Mouse (Mus musculus) MEL (cell line): ENCODE measurements at regions not wholly inside any gene's neighbourhood (a gene's known extent, or its start where the extent isn't known, plus 50 kb on each side); places are given as distances from the start of the nearest gene placed in this dataset.

ENCODE experiments used
- BHLHE40 ChIP-seq: IDR thresholded peaks from 2 replicates; pipeline ENCODE4 v1.6.1; 2012; ENCODE audit warnings: low read depth, mild to moderate bottlenecking, inconsistent platforms, low read length, improper control_type of control experiment, borderline replicate concordance
- CHD2 ChIP-seq: IDR thresholded peaks from 2 replicates; pipeline ENCODE4 v1.6.1; 2011; ENCODE audit warnings: low read length, improper control_type of control experiment
- CTCF ChIP-seq, 3 experiments: IDR thresholded peaks in 2 of 3; conservative IDR thresholded peaks in 1 of 3; 2 replicates each; pipeline ENCODE4 v1.5.1; 2011 to 2012; ENCODE audit warnings: low read length in 3 of 3, low read depth in 2 of 3, mild to moderate bottlenecking in 2 of 3, improper control_type of control experiment in 1 of 3, inconsistent platforms in 1 of 3, mixed read lengths in 1 of 3, moderate library complexity in 1 of 3; ENCODE audit not compliant: control insufficient read depth in 1 of 3, insufficient read depth in 1 of 3, poor library complexity in 1 of 3, severe bottlenecking in 1 of 3
- JUND ChIP-seq: IDR thresholded peaks from 2 replicates; pipeline ENCODE4 v1.6.1; 2011; ENCODE audit warnings: low read depth, mild to moderate bottlenecking, improper control_type of control experiment, low read length
- MAFK ChIP-seq: IDR thresholded peaks from 2 replicates; pipeline ENCODE4 v1.6.1; 2011; ENCODE audit warnings: low read depth, mild to moderate bottlenecking, low read length, improper control_type of control experiment, borderline replicate concordance
- POLR2A ChIP-seq, 2 experiments: IDR thresholded peaks; 2 replicates each; pipeline ENCODE4 v1.6.1; 2011 to 2012; ENCODE audit warnings: low read length in 2 of 2, mild to moderate bottlenecking in 2 of 2, control low read depth in 1 of 2, improper control_type of control experiment in 1 of 2, low read depth in 1 of 2, moderate library complexity in 1 of 2; ENCODE audit not compliant: control insufficient read depth in 1 of 2, insufficient read depth in 1 of 2, poor library complexity in 1 of 2
- POLR2AphosphoS5 ChIP-seq: IDR thresholded peaks from 2 replicates; pipeline ENCODE4 v1.6.1; 2012; ENCODE audit warnings: low read depth, borderline replicate concordance, mild to moderate bottlenecking, inconsistent platforms, low read length, moderate library complexity, mixed read lengths
- SIN3A ChIP-seq: IDR thresholded peaks from 2 replicates; pipeline ENCODE4 v1.6.1; 2012; ENCODE audit warnings: low read length, improper control_type of control experiment, inconsistent platforms
- TAL1 ChIP-seq: IDR thresholded peaks from 2 replicates; pipeline ENCODE4 v1.6.1; 2012; ENCODE audit warnings: mild to moderate bottlenecking, inconsistent platforms, low read length, moderate library complexity, mixed read lengths
- TBP ChIP-seq: IDR thresholded peaks from 2 replicates; pipeline ENCODE4 v1.8.0; 2011; ENCODE audit warnings: low read depth, low read length, improper control_type of control experiment
- USF1 ChIP-seq: IDR thresholded peaks from 2 replicates; pipeline ENCODE4 v1.6.1; 2014; ENCODE audit warnings: low read depth, mild to moderate bottlenecking, inconsistent platforms, low read length, improper control_type of control experiment, moderate library complexity

DNA sequence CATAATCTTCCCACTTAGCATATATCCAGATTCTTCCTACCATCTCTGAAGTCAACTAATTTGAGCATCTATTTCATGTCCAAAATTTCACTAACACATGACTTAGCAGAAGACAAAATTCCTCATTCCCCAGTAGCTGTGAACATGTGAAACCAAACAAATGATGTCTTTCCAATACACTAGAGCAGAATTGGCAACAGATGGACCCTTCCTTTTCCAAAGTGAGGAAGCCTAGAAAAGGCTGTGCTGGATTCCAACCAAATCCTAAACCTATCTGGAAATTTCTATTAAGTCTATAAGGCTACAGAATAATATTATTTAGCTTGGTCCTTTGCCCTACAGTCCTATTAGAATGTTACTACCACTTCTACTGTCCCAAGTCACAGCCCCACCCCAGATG lies 253.3 kb downstream of the Olfm4 start:
- TF ChIP-seq TBP: no peak
- no peak for TF ChIP-seq POLR2AphosphoS5
- no peak for TF ChIP-seq POLR2A (IDR thresholded peaks at IDR 0.05; ENCODE audit: control insufficient read depth in 1 of 2, insufficient read depth in 1 of 2, low read depth in 1 of 2, low read length in 2 of 2, poor library complexity in 1 of 2)
- TF ChIP-seq CTCF (IDR thresholded peaks at IDR 0.05 in 2 of 3, conservative IDR thresholded peaks at IDR 0.05 in 1 of 3; ENCODE audit: control insufficient read depth in 1 of 3, insufficient read depth in 1 of 3, low read depth in 2 of 3, low read length in 3 of 3, poor library complexity in 1 of 3, severe bottlenecking in 1 of 3): no peak
- TF ChIP-seq SIN3A: no peak
- TF ChIP-seq USF1: no peak
- no peak for TF ChIP-seq MAFK
- TF ChIP-seq BHLHE40: no peak
- no peak for TF ChIP-seq JUND
- TF ChIP-seq CHD2: no peak
- no peak for TF ChIP-seq TAL1
